Mouse (Mus musculus) ES-Bruce4 (cell line): ENCODE results near the gene Vwce. TPM values are rescaled to one million over a fixed set of nuclear protein-coding genes. Genes with fewer than 3 reads are reported as not detected.

ENCODE experiments used
- H3K27ac ChIP-seq: 2 replicates; pipeline ENCODE4 v1.5.1; 2012; ENCODE audit warnings: low read length, inconsistent platforms; ENCODE audit not compliant: insufficient read depth
- H3K27me3 ChIP-seq: 2 replicates; pipeline ENCODE4 v1.6.1; 2012; ENCODE audit warnings: mild to moderate bottlenecking, low read length, inconsistent platforms; ENCODE audit not compliant: control insufficient read depth, poor library complexity, insufficient read depth, severe bottlenecking
- H3K36me3 ChIP-seq: 2 replicates; pipeline ENCODE4 v1.6.1; 2012; ENCODE audit warnings: inconsistent platforms, mild to moderate bottlenecking, low read length, moderate library complexity; ENCODE audit not compliant: control insufficient read depth, poor library complexity, insufficient read depth, severe bottlenecking
- H3K4me1 ChIP-seq: one replicate; pipeline ENCODE4 v1.8.1; 2011; ENCODE audit warnings: low read length; ENCODE audit not compliant: control insufficient read depth, insufficient read depth
- H3K4me3 ChIP-seq: 2 replicates; pipeline ENCODE4 v1.5.1; 2011; ENCODE audit warnings: low read depth, mild to moderate bottlenecking, low read length
- H3K9ac ChIP-seq: 2 replicates; pipeline ENCODE4 v1.6.1; 2012; ENCODE audit warnings: low read depth, mild to moderate bottlenecking, inconsistent platforms; ENCODE audit not compliant: poor library complexity, severe bottlenecking
- H3K9me3 ChIP-seq: replicated peaks from 2 replicates; pipeline ENCODE4 v1.6.1; 2012; ENCODE audit warnings: mild to moderate bottlenecking, low read length, inconsistent platforms; ENCODE audit not compliant: control insufficient read depth, poor library complexity, insufficient read depth, severe bottlenecking
- CTCF ChIP-seq: IDR thresholded peaks from one replicate; pipeline ENCODE4 v1.8.1; 2011; ENCODE audit warnings: low read depth, low read length
- EP300 ChIP-seq: IDR thresholded peaks from 2 replicates; pipeline ENCODE4 v1.6.1; 2011; ENCODE audit warnings: low read depth, low read length; ENCODE audit not compliant: insufficient read depth
- POLR2A ChIP-seq: IDR thresholded peaks from one replicate; pipeline ENCODE4 v1.8.1; 2011; ENCODE audit warnings: low read length; ENCODE audit not compliant: insufficient read depth
- polyA plus RNA-seq: library from polyadenylated mRNA; stranded (reverse); fragments of >200 nt; gene quantifications from 2 replicates; pipeline ENCODE4 v1.2.4, GENCODE M21; 2011; ENCODE audit warnings: low read depth; ENCODE audit not compliant: missing spikeins, insufficient read depth, insufficient read length

The Vwce gene
- polyA plus RNA-seq, 1 experiment = 2.0 TPM

GRCm38 (mm10) chr19:10665093-10665492 is 31.1 kb downstream of the Vwce start:
- no peaks in the 10 kb centered on the region for H3K9me3 ChIP-seq
- H3K27me3 ChIP-seq = no peaks in the 10 kb centered on the region
- no peaks in the 10 kb centered on the region for H3K4me1 ChIP-seq
- no peak overlapping the region for H3K9ac ChIP-seq
- H3K36me3 ChIP-seq = no peaks in the 10 kb centered on the region
- TF ChIP-seq CTCF = no peak
- no peak for TF ChIP-seq POLR2A
- H3K4me3 ChIP-seq = no peak overlapping the region
- no peak overlapping the region for H3K27ac ChIP-seq

- TF ChIP-seq CTCF (peak; percentile 90), POLR2A (no peak), EP300 (no peak)
- Histone ChIP-seq H3K27ac (no peak overlapping the region), H3K9ac (no peak overlapping the region), H3K4me3 (no peak overlapping the region), H3K27me3 (no peaks in the 10 kb centered on the region), H3K36me3 (no peaks in the 10 kb centered on the region), H3K4me1 (no peaks in the 10 kb centered on the region), H3K9me3 (no peaks in the 10 kb centered on the region)
These were observed 31.5 kb downstream of the Vwce start for GRCm38 (mm10) chr19:10665499-10665898.

- H3K9me3 ChIP-seq = no peaks in the 10 kb centered on the region
- peaks cover 8% of the 10 kb centered on the region for H3K4me1 ChIP-seq
These were observed 37.3 kb downstream of the Vwce start for GRCm38 (mm10) chr19:10671319-10671718.

GRCm38 (mm10) chr19:10671854-10672417 is 37.9 kb downstream of the Vwce start:
- Histone ChIP-seq H3K4me3 (no peak overlapping the region), H3K4me1 (peaks cover 8% of the 10 kb centered on the region), H3K9me3 (no peaks in the 10 kb centered on the region), H3K9ac (no peak overlapping the region), H3K36me3 (no peaks in the 10 kb centered on the region), H3K27ac (no peak overlapping the region), H3K27me3 (no peaks in the 10 kb centered on the region)
- TF ChIP-seq EP300 = no peak
- no peak for TF ChIP-seq CTCF
- TF ChIP-seq POLR2A = no peak

More at GRCm38 (mm10) chr19:10671319-10671718, 37.3 kb downstream of the Vwce start:
- TF ChIP-seq POLR2A (no peak), CTCF (no peak), EP300 (no peak)
- Histone ChIP-seq H3K27me3 (no peaks in the 10 kb centered on the region), H3K4me3 (no peak overlapping the region), H3K27ac (no peak overlapping the region), H3K9ac (no peak overlapping the region), H3K36me3 (no peaks in the 10 kb centered on the region)

GRCm38 (mm10) chr19:10673275-10673674 is 39.3 kb downstream of the Vwce start:
- no peak overlapping the region for H3K4me3 ChIP-seq
- no peaks in the 10 kb centered on the region for H3K27me3 ChIP-seq
- no peak overlapping the region for H3K27ac ChIP-seq
- H3K36me3 ChIP-seq = no peaks in the 10 kb centered on the region
- TF ChIP-seq CTCF (no peak), EP300 (no peak), POLR2A (no peak)
- peaks cover 12% of the 10 kb centered on the region for H3K4me1 ChIP-seq
- no peaks in the 10 kb centered on the region for H3K9me3 ChIP-seq
- no peak overlapping the region for H3K9ac ChIP-seq

- no peak overlapping the region for H3K9ac ChIP-seq
- no peaks in the 10 kb centered on the region for H3K9me3 ChIP-seq
- H3K27ac ChIP-seq = peak overlapping the region; percentile 29
- no peaks in the 10 kb centered on the region for H3K27me3 ChIP-seq
- no peak overlapping the region for H3K4me3 ChIP-seq
- H3K36me3 ChIP-seq = no peaks in the 10 kb centered on the region
- TF ChIP-seq EP300 (peak; percentile 83; the same call in 1 of the 2 replicates), POLR2A (no peak), CTCF (no peak)
- H3K4me1 ChIP-seq = peaks cover 9% of the 10 kb centered on the region
These were observed 42.6 kb downstream of the Vwce start for GRCm38 (mm10) chr19:10676656-10677055.
